Mouse (Mus musculus) mouse embryonic stem cell (cell line): ENCODE data around the gene Zswim9.

ENCODE experiments used
- in situ Hi-C, 2 experiments: fragments of 300-500 bp; cut with MboI; formaldehyde crosslinking; loops; 1 replicate in 1 of 2; 3 replicates in 1 of 2; pipeline ENCODE4 v1.14.3; 2019 to 2020; ENCODE audit warnings: low sequenced_read_pairs in 2 of 2, low pct_unique_long_range_greater_than_20kb in 1 of 2, mixed read lengths in 1 of 2; ENCODE audit not compliant: unreplicated experiment in 1 of 2

Gene Zswim9

DNA sequence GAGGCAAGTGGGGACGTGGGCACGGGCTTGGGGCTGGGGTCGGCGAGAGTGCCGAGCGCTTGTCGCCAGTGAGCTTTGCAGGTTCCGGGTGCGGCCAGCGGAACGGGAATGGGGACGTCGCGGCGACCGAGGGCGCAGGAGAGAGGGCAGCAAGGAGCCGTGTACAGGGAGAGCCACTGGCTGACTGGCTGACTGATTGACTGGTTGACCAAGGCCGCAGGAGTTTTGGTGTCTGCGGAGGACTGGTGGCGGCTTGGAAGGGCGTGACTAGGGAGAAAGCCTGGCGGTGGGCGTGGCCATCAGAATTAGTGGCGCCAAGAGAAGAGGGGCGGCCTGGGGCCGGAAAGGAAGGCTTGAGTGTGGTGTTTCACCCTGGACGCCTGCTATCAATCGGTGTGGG lies 436 bp upstream of the Zswim9 start:
- in situ Hi-C loops, result loop anchor here (25.0 kb wide), 1 partner anchor 217 kb away; the partner anchor contains the start of gene Mzf1 (in 2 of the 2)

DNA sequence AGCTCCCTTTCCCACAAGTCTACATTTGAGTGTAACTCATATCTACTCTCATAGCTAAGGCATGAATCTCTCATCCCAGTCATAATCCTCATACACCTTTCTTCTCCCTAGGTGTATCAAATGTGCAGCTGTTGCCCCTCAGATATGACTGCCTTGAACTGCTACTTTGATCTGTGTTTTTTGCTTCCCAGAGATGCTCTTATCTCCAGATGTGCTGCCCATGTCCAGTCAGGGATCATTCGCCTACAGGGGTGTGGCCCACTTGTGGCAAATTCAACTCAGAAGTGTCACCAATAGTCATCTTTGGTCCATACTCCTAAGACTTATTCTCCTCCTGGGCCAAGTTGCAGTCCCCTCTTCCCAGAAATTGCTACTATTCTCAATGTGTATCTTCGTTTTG lies 688 bp downstream of the Zswim9 start:
- in situ Hi-C loops, result loop anchor here (25.0 kb wide), 1 partner anchor 216 kb away; the partner anchor contains the start of gene Mzf1 (in 2 of the 2)

DNA sequence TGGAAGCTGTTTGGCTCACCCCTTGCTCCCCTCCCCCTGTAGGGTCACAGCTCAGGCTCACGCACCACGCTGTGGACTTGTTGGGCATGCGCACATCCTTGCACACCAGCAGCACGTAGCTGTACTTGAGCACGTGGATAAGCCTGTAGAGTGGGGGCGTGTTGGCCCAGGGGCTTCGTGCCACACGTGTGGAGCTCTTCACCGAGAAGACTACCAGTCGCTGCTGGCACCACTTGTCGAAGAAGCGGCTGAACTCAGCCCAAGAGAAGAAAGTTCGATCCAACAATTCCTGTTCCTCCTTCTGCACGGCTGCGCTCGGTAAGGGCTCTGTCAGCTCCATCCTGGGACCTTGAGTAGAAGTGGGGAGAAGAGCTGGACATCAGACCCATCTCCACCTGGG lies 1.4 kb downstream of the Zswim9 start, which contains the start of gene Lig1:
Gene Lig1 (plus strand): TSS at position 203 of the 400 bp plus-strand sequence.
- in situ Hi-C loops, result loop anchor here (25.0 kb wide), 1 partner anchor 215 kb away; the partner anchor contains the start of gene Mzf1 (in 2 of the 2)

DNA sequence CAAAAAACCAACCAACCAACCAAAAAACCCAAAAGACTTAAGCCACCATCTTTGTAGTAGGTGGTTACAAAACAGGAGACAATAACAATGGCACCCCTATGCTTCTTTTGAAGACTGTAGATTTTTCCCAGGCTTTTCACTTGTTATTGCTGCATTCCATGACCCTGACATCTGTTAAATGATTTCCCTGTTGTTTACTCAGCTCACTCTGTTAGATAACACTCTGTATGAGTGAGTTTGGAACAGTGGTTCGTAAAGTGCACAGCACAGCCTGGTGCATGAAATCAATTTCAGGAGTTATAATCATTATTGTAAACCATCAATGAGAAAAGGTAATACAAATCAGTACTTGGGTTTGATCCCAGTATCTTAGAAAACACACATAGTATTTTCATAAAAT lies 6.8 kb downstream of the Zswim9 start:
- in situ Hi-C loops, result no loop called here

DNA sequence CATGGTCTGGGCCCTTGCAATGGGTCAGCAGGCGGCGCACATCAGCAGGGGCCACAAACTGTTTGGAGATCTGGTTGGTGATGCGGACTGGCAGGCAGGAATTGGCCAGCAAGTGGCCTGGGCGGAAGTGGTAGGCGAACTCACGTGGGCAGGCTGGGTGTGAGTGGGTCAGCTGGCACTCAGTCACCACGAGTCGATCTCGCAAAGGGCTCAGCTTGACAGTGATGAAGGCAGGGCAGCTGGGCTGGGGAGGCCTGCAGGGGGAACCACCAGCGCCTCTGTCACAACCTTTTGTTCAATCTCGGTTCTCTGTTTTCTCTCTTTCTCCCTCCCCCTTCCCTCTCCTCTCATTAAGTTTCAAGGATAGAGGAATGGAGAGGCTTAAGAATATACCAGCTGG lies 9.1 kb downstream of the Zswim9 start:
- in situ Hi-C loops, result no loop called here

GRCm38 (mm10) chr7:13268749-13269260 lies 9.7 kb downstream of the Zswim9 start:
- in situ Hi-C loops, result no loop called here

- in situ Hi-C loops, result no loop called here
Observed at GRCm38 (mm10) chr7:13264396-13264795, 14.1 kb downstream of the Zswim9 start.

- in situ Hi-C loops, result no loop called here
Observed at GRCm38 (mm10) chr7:13263851-13264250, 14.7 kb downstream of the Zswim9 start.

- in situ Hi-C loops, result no loop called here
Observed at GRCm38 (mm10) chr7:13260746-13261700, 17.5 kb downstream of the Zswim9 start.

DNA sequence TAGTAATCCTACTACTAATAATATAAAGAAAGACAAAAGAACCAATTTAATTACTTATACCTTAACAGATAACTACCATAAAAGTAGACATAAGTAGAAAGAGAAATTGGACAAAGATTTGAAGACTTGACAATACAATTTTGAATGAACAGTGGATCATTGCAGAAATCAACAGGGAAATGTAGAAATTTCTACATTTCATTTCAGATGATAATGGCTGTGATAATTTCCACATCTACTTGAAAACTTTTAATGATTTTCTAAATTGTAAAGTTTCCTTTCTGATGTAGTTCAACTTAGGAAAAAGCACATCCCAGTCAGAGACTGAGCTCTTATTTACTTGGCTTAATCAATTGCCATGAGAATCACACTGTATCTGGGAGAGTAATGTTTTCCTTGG lies 65.8 kb downstream of the Zswim9 start, which contains the start of gene Vmn1r89:
Gene Vmn1r89 (plus strand): TSS at position 301 of the 400 bp plus-strand sequence.
- in situ Hi-C loops, result no loop called here
